Mouse (Mus musculus) urinary bladder, postnatal 25 days (tissue): ENCODE measurements around the gene Chchd3.

Experiments used
- DNase-seq: peaks from one replicate; pipeline ENCODE4 v3.0.0; 2022; ENCODE audit warnings: low spot score

Chchd3 gene

GRCm38 (mm10) chr6:32797525-32797924 lies 262.5 kb downstream of the Chchd3 start:
- DNase-seq, result no peak

- no peak for DNase-seq
Measured at GRCm38 (mm10) chr6:32795653-32796500, 264.2 kb downstream of the Chchd3 start.

GRCm38 (mm10) chr6:32793575-32793974 lies 266.5 kb downstream of the Chchd3 start:
- DNase-seq, result no peak

DNA sequence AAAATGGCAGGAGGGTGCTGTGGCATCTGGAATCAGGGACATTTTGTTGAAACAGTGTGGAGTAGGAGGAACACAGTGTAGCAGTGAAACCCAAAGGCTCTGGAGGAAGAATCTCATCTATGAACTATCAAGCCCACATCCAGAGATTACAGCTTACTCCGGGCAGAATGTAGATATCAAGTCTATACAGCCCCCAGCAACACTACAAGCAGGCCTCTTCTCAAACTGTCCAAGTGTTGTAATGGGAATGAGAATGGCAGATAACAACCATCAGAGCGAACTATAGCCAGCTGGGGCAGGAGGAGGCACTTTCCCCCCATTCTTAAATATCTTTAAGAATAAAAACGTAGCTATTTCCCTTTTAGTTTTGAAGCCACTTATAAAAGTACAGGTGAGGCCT lies 266.9 kb downstream of the Chchd3 start:
- DNase-seq, result no peak

GRCm38 (mm10) chr6:32790487-32790886 lies 269.6 kb downstream of the Chchd3 start:
- no peak for DNase-seq

DNA sequence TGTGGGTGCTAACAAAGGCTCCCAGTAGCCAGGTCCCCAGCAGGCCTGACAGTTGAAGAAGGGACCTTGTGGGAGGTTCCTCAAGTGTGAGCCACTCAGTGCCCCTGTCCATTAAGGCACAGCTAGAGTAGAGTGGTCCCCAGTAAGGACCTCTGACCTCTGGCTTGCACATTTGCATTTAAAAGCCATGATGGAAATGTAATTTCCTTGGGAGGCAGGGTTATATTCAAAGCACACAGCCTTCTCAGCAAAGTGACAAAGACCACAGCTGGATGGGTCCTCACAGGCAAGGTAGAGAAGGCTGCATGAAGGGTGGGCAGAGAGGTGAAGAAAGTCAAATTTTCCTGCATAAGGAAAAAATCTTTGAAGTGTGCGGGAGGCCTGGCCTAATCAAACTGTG lies 272.7 kb downstream of the Chchd3 start:
- no peak for DNase-seq

DNA sequence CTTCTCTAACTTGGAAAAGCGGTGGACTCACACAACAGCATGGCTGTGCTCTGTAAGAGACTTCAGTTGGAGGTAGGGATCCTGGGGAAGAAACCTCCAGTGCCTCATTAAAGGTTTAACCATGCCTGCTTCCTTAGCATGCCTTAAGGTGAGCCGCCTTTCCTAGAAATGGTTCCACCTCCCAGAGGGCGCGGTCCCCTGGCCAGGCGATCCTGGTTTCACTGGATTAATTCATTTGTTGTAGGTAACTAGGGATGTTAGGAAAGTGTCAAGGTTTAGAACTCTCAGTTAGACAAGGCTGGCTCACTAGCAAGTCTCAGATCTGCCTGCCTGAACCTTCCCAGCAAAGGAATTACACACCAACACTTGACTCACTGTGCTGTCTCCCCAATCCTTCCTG lies 273.9 kb downstream of the Chchd3 start:
- DNase-seq, result no peak

DNA sequence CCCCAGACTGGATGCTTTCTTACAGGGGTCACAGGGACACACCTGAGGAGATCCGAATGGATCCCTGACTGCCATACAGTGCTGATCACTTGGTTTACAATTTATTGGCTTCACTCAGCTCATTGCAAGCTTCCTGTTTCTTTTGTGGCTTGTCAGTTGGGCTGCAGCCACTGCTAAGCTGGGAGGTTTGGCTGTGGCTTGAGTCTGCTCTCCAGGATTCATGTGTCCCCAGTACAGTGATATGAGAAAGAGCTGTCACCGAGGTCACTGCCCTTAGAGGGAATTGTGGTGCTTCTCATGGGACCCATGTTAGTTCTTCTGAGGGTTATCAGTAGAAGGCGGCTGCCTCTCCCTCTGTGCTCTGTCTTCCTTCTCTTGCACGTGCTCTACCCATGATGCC lies 277.0 kb downstream of the Chchd3 start:
- DNase-seq, result no peak

DNA sequence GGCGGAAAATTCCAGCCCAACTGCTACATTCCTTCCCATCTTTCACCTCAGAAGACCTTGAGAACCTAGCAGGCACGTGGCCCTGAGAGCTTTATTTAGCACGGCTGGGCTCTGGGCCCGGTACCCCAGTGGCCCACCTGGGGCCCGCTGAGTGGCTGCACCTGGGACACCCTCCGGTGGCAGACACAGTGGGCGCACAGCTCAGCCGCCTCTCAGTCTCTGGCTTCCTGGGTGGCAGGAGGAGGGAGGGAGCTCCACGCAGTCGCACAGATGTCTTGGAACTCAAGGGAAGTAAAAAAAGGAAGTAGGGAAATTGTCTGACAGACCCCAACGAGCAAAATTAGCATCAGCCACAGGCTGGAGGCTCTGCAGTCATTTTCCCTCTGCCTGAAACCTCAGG lies 279.5 kb downstream of the Chchd3 start:
- no peak for DNase-seq

DNA sequence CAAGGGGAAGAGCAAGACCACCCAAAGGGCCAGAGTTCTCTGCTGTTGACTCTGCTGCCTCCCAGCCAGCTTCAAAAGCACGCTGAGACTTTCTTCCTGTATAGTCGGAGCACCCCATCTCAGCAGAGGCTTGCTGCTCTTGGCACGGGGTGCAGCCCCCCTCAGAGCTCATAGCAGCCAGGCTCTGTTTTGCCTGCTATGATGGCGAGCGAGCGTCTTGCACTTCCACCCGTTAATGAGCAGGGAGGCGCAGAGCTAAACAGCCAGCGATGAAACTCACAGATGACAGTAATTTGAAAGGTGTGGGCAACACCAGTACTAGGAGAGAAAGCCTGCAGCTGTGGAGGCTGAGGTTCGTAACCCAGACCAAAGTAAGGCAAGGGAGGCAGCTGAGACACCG lies 283.7 kb downstream of the Chchd3 start:
- DNase-seq, result no peak

DNA sequence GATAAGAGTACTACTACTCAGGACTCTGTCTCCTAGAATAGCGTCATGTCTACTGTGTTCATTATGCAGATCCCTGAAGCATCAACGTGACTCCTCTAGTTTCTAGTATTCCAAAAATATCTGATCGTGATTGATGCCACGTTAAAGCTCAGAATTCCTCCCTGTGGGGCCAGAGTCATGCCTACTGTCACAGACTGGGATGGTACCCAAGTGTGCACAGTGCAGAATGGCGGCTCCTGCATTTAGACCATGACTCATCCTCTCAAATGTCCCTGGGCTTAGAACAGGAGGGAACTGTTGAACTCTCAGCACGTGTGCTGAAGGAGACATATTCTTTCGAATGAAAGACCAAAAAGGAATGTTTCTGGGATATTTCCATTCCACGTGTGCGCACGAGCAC lies 305.5 kb downstream of the Chchd3 start:
- DNase-seq, result no peak

- DNase-seq, result no peak
Measured at GRCm38 (mm10) chr6:32749821-32750220, 310.2 kb downstream of the Chchd3 start.

DNA sequence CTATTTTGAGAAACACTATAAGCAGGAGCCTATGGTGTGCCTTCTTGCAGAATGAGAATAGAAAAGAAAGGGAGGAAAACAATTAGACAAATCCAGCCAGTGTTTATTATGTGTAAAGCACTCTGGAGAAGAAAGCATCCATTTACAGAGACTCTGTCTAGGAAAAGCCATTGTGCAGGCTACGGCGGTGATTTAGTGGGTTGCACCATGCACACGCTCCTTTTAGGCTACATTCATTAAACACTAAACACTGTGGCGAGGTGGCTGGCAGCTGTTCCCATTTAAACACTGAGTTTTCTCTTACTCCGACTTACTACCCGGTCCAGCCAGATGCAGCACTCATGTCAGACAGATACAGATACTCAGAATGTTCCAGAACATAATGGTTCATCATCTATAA lies 311.3 kb downstream of the Chchd3 start:
- DNase-seq, result no peak

DNA sequence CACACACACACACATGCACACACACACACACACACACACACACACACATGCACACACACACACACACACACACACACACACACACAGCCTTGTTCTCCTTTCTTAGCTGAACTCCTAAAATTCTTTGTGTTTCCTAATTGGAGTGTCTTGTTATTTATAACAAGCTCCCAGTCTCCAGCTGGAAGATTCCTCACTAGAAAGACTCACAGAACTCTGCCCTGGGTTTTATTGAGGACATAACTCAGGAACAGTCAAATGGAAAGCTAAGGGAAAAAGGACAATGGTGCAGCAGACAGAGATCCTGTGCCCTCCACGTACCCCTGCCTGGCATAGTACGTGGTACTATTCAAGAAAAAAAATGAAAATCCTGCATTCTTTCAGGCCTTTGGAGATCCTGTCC lies 312.7 kb downstream of the Chchd3 start:
- DNase-seq, result no peak
